Mouse (Mus musculus) embryonic facial prominence, embryonic 14.5 days (tissue): ENCODE data around the gene Sub1. TPM values are rescaled to one million over a fixed set of nuclear protein-coding genes. Genes with fewer than 3 reads are reported as not detected.

Source experiments
- ATAC-seq: fragments of 200-750 bp; cut with Nextera tagmentation; 2 replicates; pipeline ENCODE4 v1.8.0; 2017; ENCODE audit warnings: low read depth, moderate number of reproducible peaks, moderate TSS enrichment
- DNase-seq: peaks from one replicate; pipeline ENCODE4 v3.0.0-alpha.2; 2015; ENCODE audit warnings: low spot score
- H3K27ac ChIP-seq: fragments of 300-500 bp; sonication (generic); replicated peaks from 2 replicates; pipeline ENCODE4 v1.5.1; 2014; ENCODE audit warnings: low read depth, mild to moderate bottlenecking, low read length, moderate library complexity
- H3K27me3 ChIP-seq: fragments of 300-500 bp; sonication (generic); replicated peaks from 2 replicates; pipeline ENCODE4 v1.6.1; 2014; ENCODE audit warnings: low read length; ENCODE audit not compliant: control insufficient read depth, insufficient read depth
- H3K36me3 ChIP-seq: fragments of 300-500 bp; sonication (generic); 2 replicates; pipeline ENCODE4 v1.6.1; 2014; ENCODE audit warnings: low read length, mixed read lengths; ENCODE audit not compliant: control insufficient read depth, insufficient read depth
- H3K4me1 ChIP-seq: fragments of 300-500 bp; sonication (generic); 2 replicates; pipeline ENCODE4 v1.6.1; 2014; ENCODE audit warnings: antibody characterized with exemption, low read length; ENCODE audit not compliant: control insufficient read depth, insufficient read depth
- H3K4me2 ChIP-seq: fragments of 300-500 bp; sonication (generic); 2 replicates; pipeline ENCODE4 v1.6.1; 2014; ENCODE audit warnings: low read depth, mild to moderate bottlenecking, low read length, moderate library complexity, mixed read lengths
- H3K4me3 ChIP-seq: fragments of 300-500 bp; sonication (generic); 2 replicates; pipeline ENCODE4 v1.5.1; 2014; ENCODE audit warnings: low read depth, mild to moderate bottlenecking, low read length
- H3K9ac ChIP-seq: fragments of 300-500 bp; sonication (generic); 2 replicates; pipeline ENCODE4 v1.6.1; 2014; ENCODE audit warnings: low read depth, mild to moderate bottlenecking, low read length, moderate library complexity, mixed read lengths
- H3K9me3 ChIP-seq: fragments of 300-500 bp; sonication (generic); 2 replicates; pipeline ENCODE4 v1.6.1; 2016; ENCODE audit warnings: low read length; ENCODE audit not compliant: control insufficient read depth
- WGBS: fragments of 180-500 bp; shearing (Covaris S2); extraction: QIAGEN DNeasy Blood & Tissue Kit; methylation state at CpG from one replicate; pipeline ENCODE4 v1.1.7; 2014; 5-methylcytosine and 5-hydroxymethylcytosine counted together
- polyA plus RNA-seq: library from polyadenylated mRNA; unstranded; fragments of >200 nt; fragmentation: Nextera tagmentation; extraction: Ambion mirVana; gene quantifications from 2 replicates; pipeline ENCODE4 v1.2.1, GENCODE M21; 2014

Gene Sub1
- polyA plus RNA-seq, 1 experiment from 2014 or later: 685 TPM

GRCm38 (mm10) chr15:12007971-12008800 lies 11.4 kb upstream of the Sub1 start:
- H3K9me3 ChIP-seq: no peaks in the 10 kb centered on the region
- DNase-seq: no peak
- H3K4me3 ChIP-seq: no peak overlapping the region
- no peak for ATAC-seq
- no peak overlapping the region for H3K4me2 ChIP-seq
- H3K27ac ChIP-seq: no peak overlapping the region
- no peak overlapping the region for H3K9ac ChIP-seq
- H3K36me3 ChIP-seq: no peaks in the 10 kb centered on the region
- H3K4me1 ChIP-seq: no peaks in the 10 kb centered on the region
- WGBS: 58% methylated on average over 13 of the region's 13 CpGs
- no peaks in the 10 kb centered on the region for H3K27me3 ChIP-seq

- DNase-seq (no peak), ATAC-seq (no peak)
- no peak overlapping the region for H3K4me2 ChIP-seq
- H3K27ac ChIP-seq: no peak overlapping the region
- no peaks in the 10 kb centered on the region for H3K9me3 ChIP-seq
- H3K27me3 ChIP-seq: no peaks in the 10 kb centered on the region
- no peak overlapping the region for H3K4me3 ChIP-seq
- no peaks in the 10 kb centered on the region for H3K4me1 ChIP-seq
- no peak overlapping the region for H3K9ac ChIP-seq
- WGBS: 80% methylated on average over 7 of the region's 7 CpGs
- no peaks in the 10 kb centered on the region for H3K36me3 ChIP-seq
Measured at GRCm38 (mm10) chr15:12007421-12007820, 10.6 kb upstream of the Sub1 start.

GRCm38 (mm10) chr15:12006169-12006568 lies 9.4 kb upstream of the Sub1 start:
- Histone ChIP-seq H3K4me2 (no peak overlapping the region), H3K27me3 (no peaks in the 10 kb centered on the region), H3K9ac (no peak overlapping the region), H3K27ac (no peak overlapping the region), H3K4me3 (no peak overlapping the region), H3K36me3 (no peaks in the 10 kb centered on the region), H3K9me3 (no peaks in the 10 kb centered on the region), H3K4me1 (no peaks in the 10 kb centered on the region)
- DNase-seq (no peak), ATAC-seq (no peak)
- 89% methylated on average over 6 of the region's 6 CpGs for WGBS

GRCm38 (mm10) chr15:11995815-11996201 lies 975 bp downstream of the Sub1 start:
- under 1% methylated on average over 22 of the region's 33 CpGs for WGBS
- peak; percentile 98 for DNase-seq
- peak overlapping the region; percentile 90 for H3K27ac ChIP-seq
- peak overlapping the region; percentile 72 for H3K4me2 ChIP-seq
- peak overlapping the region; percentile 99 for H3K4me3 ChIP-seq
- no peaks in the 10 kb centered on the region for H3K27me3 ChIP-seq
- peak overlapping the region; percentile 99 for H3K9ac ChIP-seq
- peak; percentile 99 for ATAC-seq
- peaks cover 17% of the 10 kb centered on the region; the same call in 1 of the 2 replicates for H3K4me1 ChIP-seq
- H3K9me3 ChIP-seq: no peaks in the 10 kb centered on the region
- H3K36me3 ChIP-seq: peaks cover 28% of the 10 kb centered on the region

GRCm38 (mm10) chr15:11994921-11995814 lies 1.6 kb downstream of the Sub1 start:
- WGBS: under 1% methylated on average over 24 of the region's 71 CpGs
- peaks cover 34% of the 10 kb centered on the region for H3K36me3 ChIP-seq
- DNase-seq: peak; percentile 81
- no peaks in the 10 kb centered on the region for H3K27me3 ChIP-seq
- ATAC-seq: peak; percentile 83
- H3K27ac ChIP-seq: peak overlapping the region; percentile 90
- peak overlapping the region; percentile 99 for H3K4me3 ChIP-seq
- no peaks in the 10 kb centered on the region for H3K9me3 ChIP-seq
- peak overlapping the region; percentile 99 for H3K9ac ChIP-seq
- peaks cover 17% of the 10 kb centered on the region; the same call in 1 of the 2 replicates for H3K4me1 ChIP-seq
- peak overlapping the region; percentile 72 for H3K4me2 ChIP-seq

GRCm38 (mm10) chr15:11994006-11994405 lies 2.8 kb downstream of the Sub1 start:
- H3K9me3 ChIP-seq: no peaks in the 10 kb centered on the region
- H3K4me3 ChIP-seq: peak overlapping the region; percentile 99
- no peak for DNase-seq
- no peaks in the 10 kb centered on the region for H3K27me3 ChIP-seq
- H3K27ac ChIP-seq: no peak overlapping the region
- 68% methylated on average over 2 of the region's 2 CpGs for WGBS
- peak overlapping the region; percentile 72 for H3K4me2 ChIP-seq
- H3K9ac ChIP-seq: peak overlapping the region; percentile 99
- H3K4me1 ChIP-seq: peaks cover 17% of the 10 kb centered on the region; the same call in 1 of the 2 replicates
- H3K36me3 ChIP-seq: peaks cover 46% of the 10 kb centered on the region
- ATAC-seq: no peak

GRCm38 (mm10) chr15:11991552-11992113 lies 5.2 kb downstream of the Sub1 start:
- H3K27ac ChIP-seq: no peak overlapping the region
- no peak overlapping the region for H3K4me2 ChIP-seq
- peaks cover 70% of the 10 kb centered on the region for H3K36me3 ChIP-seq
- peak; percentile 51 for DNase-seq
- H3K9ac ChIP-seq: no peak overlapping the region
- no peaks in the 10 kb centered on the region for H3K9me3 ChIP-seq
- WGBS: 65% methylated on average over 3 of the region's 3 CpGs
- ATAC-seq: no peak
- no peaks in the 10 kb centered on the region for H3K27me3 ChIP-seq
- H3K4me3 ChIP-seq: no peak overlapping the region
- H3K4me1 ChIP-seq: peaks cover 17% of the 10 kb centered on the region; the same call in 1 of the 2 replicates

- no peak for DNase-seq
- Histone ChIP-seq H3K27ac (no peak overlapping the region), H3K27me3 (no peaks in the 10 kb centered on the region), H3K9ac (no peak overlapping the region), H3K4me2 (no peak overlapping the region), H3K9me3 (no peaks in the 10 kb centered on the region), H3K4me1 (0 out of 2 replicates have a peak, but pooled peaks cover 5% of the 10 kb centered on the region), H3K4me3 (no peak overlapping the region), H3K36me3 (peaks cover 98% of the 10 kb centered on the region)
- 79% methylated on average over 4 of the region's 4 CpGs for WGBS
- ATAC-seq: no peak
Measured at GRCm38 (mm10) chr15:11988580-11988979, 8.2 kb downstream of the Sub1 start.
